Mouse (Mus musculus) thymus, adult 2 months (tissue): ENCODE measurements at regions not wholly inside any gene's neighbourhood (a gene's known extent, or its start where the extent isn't known, plus 50 kb on each side); places are given as distances from the start of the nearest gene placed in this dataset.

Source experiments
- DNase-seq: peaks from one replicate; pipeline ENCODE4 v3.0.0; 2021
- H3K27ac ChIP-seq: fragments of 200-500 bp; 2 replicates; pipeline ENCODE4 v1.5.1; 2012; ENCODE audit warnings: low read length, control low read depth; ENCODE audit not compliant: control insufficient read depth, insufficient read depth
- H3K27me3 ChIP-seq: fragments of 200-500 bp; 2 replicates; pipeline ENCODE4 v1.6.1; 2012; ENCODE audit warnings: mild to moderate bottlenecking, low read length, moderate library complexity, mixed read lengths; ENCODE audit not compliant: control insufficient read depth, insufficient read depth
- H3K36me3 ChIP-seq: fragments of 200-500 bp; 2 replicates; pipeline ENCODE4 v1.6.1; 2012; ENCODE audit warnings: mild to moderate bottlenecking, low read length, moderate library complexity; ENCODE audit not compliant: control insufficient read depth, insufficient read depth
- H3K4me1 ChIP-seq: fragments of 200-500 bp; replicated peaks from 2 replicates; pipeline ENCODE4 v1.6.1; 2012; ENCODE audit warnings: low read length; ENCODE audit not compliant: control insufficient read depth, insufficient read depth
- H3K4me3 ChIP-seq: fragments of 200-500 bp; 2 replicates; pipeline ENCODE4 v1.5.1; 2012; ENCODE audit warnings: mild to moderate bottlenecking, low read length, control low read depth, moderate library complexity; ENCODE audit not compliant: control insufficient read depth, insufficient read depth
- CTCF ChIP-seq: fragments of 200-500 bp; IDR thresholded peaks from 2 replicates; pipeline ENCODE4 v1.5.1; 2012; ENCODE audit warnings: mild to moderate bottlenecking, control low read depth, low read length, moderate library complexity, borderline replicate concordance; ENCODE audit not compliant: control insufficient read depth, poor library complexity, insufficient read depth; ENCODE audit errors: extremely low read depth
- POLR2A ChIP-seq: fragments of 200-500 bp; IDR thresholded peaks from 2 replicates; pipeline ENCODE4 v1.6.1; 2012; ENCODE audit warnings: mild to moderate bottlenecking, low read length, control low read depth, moderate library complexity; ENCODE audit not compliant: control insufficient read depth, poor library complexity, insufficient read depth; ENCODE audit errors: extremely low read depth
- WGBS: fragments of 180-500 bp; shearing (Covaris S2); methylation state at CpG from one replicate; pipeline ENCODE4 v1.1.7; 2018; 5-methylcytosine and 5-hydroxymethylcytosine counted together

- no peak for DNase-seq
- 93% methylated on average over 4 of the region's 4 CpGs for WGBS
- H3K27me3 ChIP-seq: no peaks in the 10 kb centered on the region
- H3K4me1 ChIP-seq: no peaks in the 10 kb centered on the region
- no peak for TF ChIP-seq POLR2A
- TF ChIP-seq CTCF: no peak
- H3K36me3 ChIP-seq: no peaks in the 10 kb centered on the region
- H3K4me3 ChIP-seq: no peak overlapping the region
- no peak overlapping the region for H3K27ac ChIP-seq
Observed at GRCm38 (mm10) chr10:16640136-16640535, 1082.9 kb upstream of the Cited2 start.

- no peak overlapping the region for H3K4me3 ChIP-seq
- no peak for TF ChIP-seq CTCF
- no peak for TF ChIP-seq POLR2A
- DNase-seq: no peak
- no peaks in the 10 kb centered on the region for H3K27me3 ChIP-seq
- WGBS: 78% methylated on average over 1 of the region's 1 CpGs
- H3K27ac ChIP-seq: no peak overlapping the region
- no peaks in the 10 kb centered on the region for H3K36me3 ChIP-seq
- no peaks in the 10 kb centered on the region for H3K4me1 ChIP-seq
Observed at GRCm38 (mm10) chr10:16650120-16650519, 1072.9 kb upstream of the Cited2 start.

- no peak for DNase-seq
- 14% methylated on average over 4 of the region's 4 CpGs for WGBS
- no peak overlapping the region for H3K4me3 ChIP-seq
- TF ChIP-seq CTCF (no peak), POLR2A (no peak)
- no peaks in the 10 kb centered on the region for H3K27me3 ChIP-seq
- no peaks in the 10 kb centered on the region for H3K4me1 ChIP-seq
- H3K27ac ChIP-seq: no peak overlapping the region
- no peaks in the 10 kb centered on the region for H3K36me3 ChIP-seq
Observed at GRCm38 (mm10) chr10:16652450-16652849, 1070.6 kb upstream of the Cited2 start.

- DNase-seq: no peak
- WGBS: 95% methylated on average over 1 of the region's 1 CpGs
- Histone ChIP-seq H3K27ac (no peak overlapping the region), H3K4me1 (no peaks in the 10 kb centered on the region), H3K36me3 (no peaks in the 10 kb centered on the region), H3K27me3 (no peaks in the 10 kb centered on the region), H3K4me3 (no peak overlapping the region)
- no peak for TF ChIP-seq POLR2A
- no peak for TF ChIP-seq CTCF
Observed at GRCm38 (mm10) chr10:16664483-16664882, 1058.5 kb upstream of the Cited2 start.

- no peaks in the 10 kb centered on the region for H3K4me1 ChIP-seq
- H3K36me3 ChIP-seq: no peaks in the 10 kb centered on the region
- TF ChIP-seq CTCF (no peak), POLR2A (no peak)
- DNase-seq: no peak
- no peak overlapping the region for H3K4me3 ChIP-seq
- no peaks in the 10 kb centered on the region for H3K27me3 ChIP-seq
- H3K27ac ChIP-seq: no peak overlapping the region
- 86% methylated on average over 2 of the region's 2 CpGs for WGBS
Observed at GRCm38 (mm10) chr10:16670286-16670685, 1052.7 kb upstream of the Cited2 start.

GRCm38 (mm10) chr10:16681001-16681400 lies 1042.0 kb upstream of the Cited2 start:
- H3K4me1 ChIP-seq: no peaks in the 10 kb centered on the region
- TF ChIP-seq POLR2A (no peak), CTCF (no peak)
- H3K36me3 ChIP-seq: no peaks in the 10 kb centered on the region
- WGBS: 90% methylated on average over 3 of the region's 3 CpGs
- no peaks in the 10 kb centered on the region for H3K27me3 ChIP-seq
- H3K4me3 ChIP-seq: no peak overlapping the region
- DNase-seq: no peak
- no peak overlapping the region for H3K27ac ChIP-seq

- no peaks in the 10 kb centered on the region for H3K36me3 ChIP-seq
- no peak overlapping the region for H3K4me3 ChIP-seq
- no peak for DNase-seq
- WGBS: 98% methylated on average over 1 of the region's 1 CpGs
- no peaks in the 10 kb centered on the region for H3K27me3 ChIP-seq
- no peak overlapping the region for H3K27ac ChIP-seq
- TF ChIP-seq CTCF: no peak
- TF ChIP-seq POLR2A: no peak
- H3K4me1 ChIP-seq: no peaks in the 10 kb centered on the region
Observed at GRCm38 (mm10) chr10:16685352-16685751, 1037.7 kb upstream of the Cited2 start.
